Mouse (Mus musculus): Measurements from ENCODE around the gene Dbr1. TPM values are rescaled to one million over a fixed set of nuclear protein-coding genes. Genes with fewer than 3 reads are reported as not detected.
"Not testable (repeated sequence)": the region's sequence is repeated elsewhere in the genome, so short reads cannot be mapped to it uniquely, and the experiment has no call there.

Gene Dbr1
- 1 to 10 TPM; 6.6 to 6.7 TPM for total RNA-seq (2021)
- long read RNA-seq, experiment 1, transcript Dbr1-201 (8 exons, 2,261 nt) = major isoform, 16 of 16 reads
- long read RNA-seq, experiment 1, partial matches to known transcripts = 0 of 16 reads
- long read RNA-seq, experiment 1, other reads (novel, unspliced or antisense) = 0 of 16 reads
- long read RNA-seq, experiment 2, transcript Dbr1-201 (8 exons, 2,261 nt) = major isoform, 9 of 9 reads
- long read RNA-seq, experiment 2, partial matches to known transcripts = 0 of 9 reads
- long read RNA-seq, experiment 2, other reads (novel, unspliced or antisense) = 0 of 9 reads

DNA sequence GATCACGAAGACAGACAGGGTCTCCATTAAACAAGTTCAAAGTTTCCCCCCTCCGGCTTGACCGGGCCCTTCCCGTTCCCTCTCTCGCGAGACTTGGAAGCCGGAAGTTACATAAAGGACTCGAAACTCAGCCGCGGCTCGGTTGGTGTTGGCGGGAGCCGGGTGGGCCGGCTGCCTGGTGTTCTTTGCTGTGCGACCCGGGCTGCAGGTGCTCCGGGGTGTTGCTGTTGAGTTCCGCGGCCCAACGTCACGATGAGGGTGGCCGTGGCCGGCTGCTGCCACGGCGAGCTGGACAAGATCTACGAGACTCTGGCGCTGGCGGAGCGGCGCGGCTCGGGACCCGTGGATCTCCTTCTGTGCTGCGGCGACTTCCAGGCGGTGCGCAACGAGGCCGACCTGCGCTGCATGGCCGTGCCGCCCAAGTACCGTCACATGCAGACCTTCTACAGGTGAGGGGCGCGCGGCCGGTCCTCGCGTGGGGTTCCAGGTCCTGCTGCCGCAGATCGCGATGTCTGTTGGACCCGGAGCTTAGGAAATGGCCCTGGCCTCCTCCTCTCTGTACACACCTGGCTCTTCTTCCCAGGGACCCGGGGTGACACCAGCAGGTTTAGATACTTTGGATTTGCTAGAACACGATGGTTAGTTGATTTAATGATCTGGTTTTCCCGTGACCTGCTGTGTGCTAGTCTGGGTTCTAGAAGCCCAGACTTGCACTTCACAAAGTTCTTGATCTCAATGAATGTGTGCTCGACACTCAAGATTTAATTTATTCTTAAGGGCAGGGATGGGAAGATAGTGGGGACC, at the start of gene Dbr1:
Gene Dbr1, plus strand, starts transcription at position 123 of the 804 bp plus-strand sequence.
- intact Hi-C loops (cut with DNase I) = loop anchor here (10.0 kb wide), 1 partner anchor 591 kb away; the partner anchor contains the start of gene Faim
- DNase-seq = peak; percentile 90 to 95

GRCm38 (mm10) chr9:99531865-99532264, 43.7 kb upstream of the Dbr1 start:
- intact Hi-C loops (cut with DNase I) = no loop called here
- no peak for DNase-seq

- intact Hi-C loops (cut with DNase I) = no loop called here
Measured at GRCm38 (mm10) chr9:99546259-99546658, 29.3 kb upstream of the Dbr1 start.

DNA sequence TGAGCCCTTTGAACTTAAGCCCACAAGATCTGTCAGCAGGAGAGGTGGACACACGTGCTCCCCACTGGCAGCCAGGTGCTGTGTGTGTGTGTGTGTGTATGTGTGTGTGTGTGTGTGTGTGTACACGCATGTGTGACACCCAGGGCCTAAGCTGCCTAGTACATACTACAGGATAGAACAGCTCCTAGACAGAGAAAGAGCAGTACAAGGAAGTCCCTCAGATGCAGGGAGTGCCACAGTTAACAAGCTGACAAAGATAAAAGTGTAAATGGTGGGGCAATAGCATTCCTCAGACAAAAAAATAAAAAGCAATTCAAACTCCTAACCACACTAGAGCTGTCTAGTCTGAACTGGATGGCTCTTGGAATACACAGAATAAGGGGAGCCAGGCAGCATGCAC, 23.5 kb upstream of the Dbr1 start:
- DNase-seq = no peak
- intact Hi-C loops (cut with DNase I) = no loop called here

More at GRCm38 (mm10) chr9:99546259-99546658, 29.3 kb upstream of the Dbr1 start:
- DNase-seq = no peak

GRCm38 (mm10) chr9:99553049-99553448, 22.6 kb upstream of the Dbr1 start:
- intact Hi-C loops (cut with DNase I) = no loop called here
- DNase-seq = peak in 1 of 2 experiments; percentile 4

GRCm38 (mm10) chr9:99554052-99554451, 21.5 kb upstream of the Dbr1 start:
- intact Hi-C loops (cut with DNase I) = no loop called here
- no peak for DNase-seq

DNA sequence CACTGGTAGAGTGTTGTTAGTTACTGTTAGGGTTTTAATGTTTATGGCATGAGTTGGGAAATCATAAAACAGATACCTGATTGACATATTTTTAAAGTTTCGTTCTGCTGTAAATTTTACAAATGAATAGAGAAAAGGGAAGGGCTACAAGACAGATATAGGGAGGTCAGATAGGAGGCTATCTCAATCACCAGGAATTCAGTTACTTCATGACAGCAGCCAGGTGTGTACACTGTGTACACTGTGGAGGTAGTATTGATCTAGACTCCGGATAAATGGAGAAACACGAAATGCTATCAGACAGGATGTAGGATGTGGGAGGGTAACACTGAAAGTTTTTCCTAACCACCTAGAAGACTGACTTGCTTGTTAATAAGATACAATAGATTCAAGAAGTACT, 20.3 kb upstream of the Dbr1 start:
- intact Hi-C loops (cut with DNase I) = no loop called here
- no peak for DNase-seq

DNA sequence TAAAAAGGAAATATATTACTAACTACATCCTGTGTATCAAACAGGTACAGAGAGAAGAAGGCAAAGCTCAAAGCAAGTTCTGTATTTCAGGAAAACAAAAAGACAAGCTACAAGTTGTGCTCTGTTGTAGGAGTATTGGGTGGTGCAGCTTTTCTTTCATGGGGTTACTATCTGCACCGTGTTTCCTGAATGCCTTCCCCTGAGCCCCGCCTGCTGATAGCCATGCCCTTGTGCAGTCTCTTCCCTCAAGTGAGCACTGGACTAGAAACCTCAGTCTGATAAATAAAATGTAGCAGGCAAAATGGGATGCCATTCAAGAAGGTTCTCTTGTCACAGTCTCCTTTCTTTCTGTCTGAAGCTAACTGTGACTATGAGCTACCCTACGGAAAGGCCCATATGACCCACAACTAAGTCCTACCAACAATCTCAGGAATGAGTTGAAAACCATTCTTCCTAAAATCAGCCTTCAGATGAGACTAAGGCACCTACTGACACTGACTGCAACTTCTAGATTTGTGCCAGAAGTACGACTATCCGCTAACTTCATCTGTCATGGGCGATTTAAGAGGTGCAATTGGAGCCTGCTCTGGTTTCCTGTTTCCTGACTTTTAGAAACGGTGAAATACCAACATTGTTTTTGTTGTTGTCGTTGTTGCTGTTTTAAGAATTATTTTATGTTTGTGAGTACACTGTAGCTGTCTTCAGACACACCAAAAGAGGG, 17.9 kb upstream of the Dbr1 start:
- intact Hi-C loops (cut with DNase I) = no loop called here
- no peak for DNase-seq

DNA sequence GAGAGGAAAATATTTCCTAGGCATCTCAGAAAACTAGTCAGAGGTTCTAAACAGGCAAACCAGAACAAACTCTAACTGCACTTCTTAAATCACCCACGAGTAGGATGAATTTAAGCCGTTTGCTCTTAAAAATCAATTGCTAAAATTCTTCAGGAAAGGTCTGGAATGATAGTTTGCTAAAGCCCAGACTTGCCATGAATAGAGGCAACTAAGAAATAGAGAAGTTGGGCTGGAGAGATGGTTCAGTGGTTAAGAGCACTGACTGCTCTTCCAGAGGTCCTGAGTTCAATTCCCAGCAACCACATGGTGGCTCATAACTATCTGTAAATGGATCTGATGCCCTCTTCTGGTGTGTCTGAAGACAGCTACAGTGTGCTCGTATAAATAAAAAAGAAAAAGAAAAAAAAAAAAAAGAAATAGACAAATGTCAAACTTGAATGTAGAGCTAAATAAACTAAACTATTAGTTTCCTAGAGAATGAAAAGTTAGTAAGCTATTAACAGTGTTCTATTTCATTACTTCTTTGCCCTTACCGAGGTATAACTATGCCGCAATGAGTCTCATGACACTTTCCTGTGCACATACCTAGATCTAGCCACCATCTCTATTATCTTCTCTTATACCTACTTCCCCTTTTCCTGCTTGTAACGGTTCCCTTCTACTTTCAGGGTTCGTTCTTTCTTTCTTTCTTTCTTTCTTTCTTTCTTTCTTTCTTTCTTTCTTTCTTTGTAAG, 16.6 kb upstream of the Dbr1 start:
- intact Hi-C loops (cut with DNase I) = no loop called here

DNA sequence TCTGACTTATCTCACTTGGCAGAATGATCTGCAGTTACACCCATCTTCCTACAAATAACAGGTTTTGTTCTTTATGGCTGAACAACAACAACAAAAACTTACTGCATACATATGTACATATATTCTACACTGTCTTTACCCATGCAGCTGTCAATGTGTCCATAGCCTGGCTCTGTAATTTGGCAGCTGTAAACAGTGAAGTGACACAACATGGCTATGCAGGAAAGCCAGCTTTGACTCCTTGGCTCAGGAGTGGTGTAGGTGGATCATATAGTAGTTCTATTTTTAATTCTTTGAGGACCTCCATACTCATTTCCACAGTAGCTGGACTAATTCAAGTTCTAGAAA, 16.1 kb upstream of the Dbr1 start:
- intact Hi-C loops (cut with DNase I) = no loop called here
- DNase-seq = no peak

More for the DNA sequence above, 16.6 kb upstream of the Dbr1 start:
- DNase-seq = no peak

- intact Hi-C loops (cut with DNase I) = no loop called here
- no peak for DNase-seq
Measured at GRCm38 (mm10) chr9:99560389-99560788, 15.2 kb upstream of the Dbr1 start.

DNA sequence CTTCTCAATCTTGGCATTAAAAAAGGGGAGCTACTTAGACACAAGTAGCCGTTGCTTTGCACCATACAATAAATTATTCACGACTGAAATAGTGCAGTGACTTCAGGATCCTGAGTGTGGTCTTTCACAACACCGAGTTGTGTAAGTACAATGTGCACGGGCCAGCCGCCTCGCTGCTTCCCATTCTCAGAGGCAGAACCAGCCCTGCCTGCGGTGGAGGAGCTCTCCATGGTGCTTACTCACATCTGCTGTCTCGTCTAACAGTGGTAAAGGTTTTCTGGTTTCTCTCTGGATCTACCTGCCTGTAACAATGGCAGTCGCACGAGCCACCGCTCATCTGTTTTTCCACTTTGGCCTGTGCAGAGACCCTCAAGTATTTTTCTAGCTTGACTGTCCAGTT, 11.9 kb upstream of the Dbr1 start:
- peak; percentile 65 to 78 for DNase-seq
- intact Hi-C loops (cut with DNase I) = no loop called here

- no peak for DNase-seq
- intact Hi-C loops (cut with DNase I) = no loop called here
Measured at GRCm38 (mm10) chr9:99568023-99568346, 7.6 kb upstream of the Dbr1 start.

GRCm38 (mm10) chr9:99568347-99569070, 7.1 kb upstream of the Dbr1 start, which contains the start of gene Armc8:
TSS of gene Armc8 (minus strand) at chr9:99568899.
- peak; percentile 94 for DNase-seq
- intact Hi-C loops (cut with DNase I) = no loop called here

GRCm38 (mm10) chr9:99569071-99569397, 6.6 kb upstream of the Dbr1 start:
- intact Hi-C loops (cut with DNase I) = no loop called here
- no peak for DNase-seq

DNA sequence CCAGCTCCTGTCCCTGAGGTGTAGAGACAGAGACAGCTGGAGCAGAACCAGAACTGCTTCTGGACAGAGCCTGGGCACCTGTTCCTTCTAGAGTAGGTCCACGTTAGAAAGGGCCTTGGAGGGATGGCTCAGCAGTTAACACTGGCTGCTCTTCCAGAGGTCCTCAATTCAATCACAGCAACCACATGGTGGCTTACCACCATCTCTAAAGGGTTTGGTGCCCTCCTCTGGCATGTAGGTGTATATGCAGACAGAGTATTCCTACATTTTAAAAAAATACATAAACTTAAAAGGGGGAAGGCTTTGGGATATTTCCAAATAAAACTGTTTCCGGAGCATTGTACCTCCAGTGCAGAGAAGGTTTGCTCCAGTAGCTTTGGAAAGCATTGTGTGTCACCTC, 5.1 kb downstream of the Dbr1 start:
- peak in 1 of 2 experiments; percentile 40 for DNase-seq
- intact Hi-C loops (cut with DNase I) = loop anchor here (5.0 kb wide), 2 partner anchors 38 to 123 kb away; no protein-coding TSS in a partner anchor

GRCm38 (mm10) chr9:99587505-99588202, 12.1 kb downstream of the Dbr1 start:
- peak; percentile 71 to 78 for DNase-seq
- intact Hi-C loops (cut with DNase I) = loop anchor here (2.0 kb wide), 1 partner anchor 75 kb away; no protein-coding TSS in a partner anchor

DNA sequence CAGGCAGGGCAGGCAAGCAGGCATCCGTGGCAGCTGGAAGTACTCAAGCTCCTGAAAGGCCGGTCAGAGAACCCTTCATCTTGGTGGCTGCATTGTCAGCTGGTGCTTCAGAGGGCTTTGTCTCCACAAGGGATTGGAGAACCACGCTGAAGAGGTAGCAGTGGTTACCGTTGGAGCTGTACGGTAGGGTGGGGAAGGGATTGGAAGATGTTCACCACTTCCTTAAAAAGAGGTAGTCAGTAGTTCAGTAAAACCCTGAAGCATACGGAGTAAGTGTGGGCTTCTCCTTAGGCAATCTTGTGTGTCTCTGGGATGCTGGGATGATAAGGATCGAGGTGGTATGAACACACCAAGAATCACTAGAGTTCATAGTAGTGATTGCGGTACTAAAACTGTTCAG, 15.5 kb downstream of the Dbr1 start:
- intact Hi-C loops (cut with DNase I) = no loop called here
- DNase-seq = no peak

DNA sequence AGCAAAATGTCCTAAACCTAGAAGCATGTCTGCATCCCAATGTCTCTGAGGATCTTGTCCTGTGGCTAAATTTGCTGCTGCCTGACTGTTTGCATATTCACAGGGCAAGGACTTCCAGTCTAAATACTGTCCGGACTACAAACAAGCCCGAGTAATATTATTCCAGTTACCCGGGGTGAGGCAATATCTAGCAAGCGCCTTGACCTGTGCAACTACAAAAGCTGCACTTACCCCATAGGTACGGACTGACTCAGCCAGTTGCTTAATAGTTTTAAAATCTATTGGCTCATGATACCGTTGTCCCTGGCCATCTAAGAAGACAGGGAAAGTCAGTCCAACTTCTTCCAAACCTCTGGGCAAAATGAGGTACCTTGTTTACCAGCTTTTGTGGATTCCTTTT, 23.5 kb downstream of the Dbr1 start:
- intact Hi-C loops (cut with DNase I); DNase-seq: not testable (repeated sequence)
